Mouse (Mus musculus) testis, adult 2 months (tissue): ENCODE measurements around the gene Samd4.

ENCODE experiments used
- CTCF ChIP-seq: fragments of 200-500 bp; IDR thresholded peaks from 2 replicates; pipeline ENCODE4 v1.5.1; 2012; ENCODE audit warnings: low read depth, mild to moderate bottlenecking, inconsistent platforms, low read length, moderate library complexity; ENCODE audit not compliant: control insufficient read depth, insufficient read depth, insufficient replicate concordance
- POLR2A ChIP-seq: fragments of 200-500 bp; IDR thresholded peaks from 2 replicates; pipeline ENCODE4 v1.6.1; 2012; ENCODE audit warnings: low read depth, mild to moderate bottlenecking, inconsistent platforms, low read length, moderate library complexity; ENCODE audit not compliant: control insufficient read depth

- TF ChIP-seq CTCF: no peak
- no peak for TF ChIP-seq POLR2A
Measured at GRCm38 (mm10) chr14:47154303-47154702, 271.6 kb downstream of the Samd4 start.
